Mouse (Mus musculus): ENCODE data around the gene Med21. TPM values are rescaled to one million over a fixed set of nuclear protein-coding genes. Genes with fewer than 3 reads are reported as not detected.

The Med21 gene
- polyA plus RNA-seq, 1 experiment from 2014 or later, result 151 TPM

- Histone ChIP-seq H3K9me3 (ENCODE audit: low read length) (no peaks in the 10 kb centered on the region), H3K9ac (replicated peaks; ENCODE audit: low read length) (no peak overlapping the region), H3K4me3 (ENCODE audit: low read length) (no peak overlapping the region), H3K27ac (ENCODE audit: low read length) (no peak overlapping the region), H3K27me3 (ENCODE audit: insufficient read depth, low read length) (no peaks in the 10 kb centered on the region), H3K36me3 (ENCODE audit: insufficient read depth, low read length) (no peaks in the 10 kb centered on the region), H3K4me1 (ENCODE audit: insufficient read depth, low read length) (no peaks in the 10 kb centered on the region), H3K4me2 (replicated peaks; ENCODE audit: low read depth, low read length) (no peak overlapping the region)
- no peak for ATAC-seq (ENCODE audit: low FRiP score, low TSS enrichment)
- 24% methylated on average over 5 of the region's 5 CpGs for WGBS
Measured at GRCm38 (mm10) chr6:146662679-146663078, 20.3 kb downstream of the Med21 start.

DNA sequence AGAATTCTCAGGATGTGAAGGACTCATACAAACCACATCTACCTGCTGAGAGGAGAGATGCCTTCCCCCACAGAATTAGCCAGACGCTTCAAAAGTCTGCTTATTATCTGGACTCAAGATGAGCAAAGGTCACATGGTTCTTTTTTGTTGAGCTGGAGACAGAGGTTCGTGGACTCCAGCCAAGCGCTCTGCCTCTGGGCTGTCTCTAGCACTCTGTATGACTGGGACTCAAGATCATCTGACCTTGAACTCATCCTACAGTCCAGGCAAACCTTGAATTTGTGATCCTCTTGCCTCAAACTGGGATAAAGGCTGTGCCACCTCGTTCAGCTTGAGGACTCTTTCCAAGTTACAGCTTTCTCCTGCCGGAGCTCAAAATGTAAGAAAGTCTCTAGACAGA, 21.8 kb downstream of the Med21 start:
- Histone ChIP-seq H3K9ac (replicated peaks; ENCODE audit: low read length) (no peak overlapping the region), H3K9me3 (ENCODE audit: low read length) (no peaks in the 10 kb centered on the region), H3K27ac (ENCODE audit: low read length) (no peak overlapping the region), H3K4me1 (ENCODE audit: insufficient read depth, low read length) (no peaks in the 10 kb centered on the region), H3K36me3 (ENCODE audit: insufficient read depth, low read length) (no peaks in the 10 kb centered on the region), H3K4me2 (replicated peaks; ENCODE audit: low read depth, low read length) (no peak overlapping the region), H3K4me3 (ENCODE audit: low read length) (no peak overlapping the region), H3K27me3 (ENCODE audit: insufficient read depth, low read length) (no peaks in the 10 kb centered on the region)
- no peak for ATAC-seq (ENCODE audit: low FRiP score, low TSS enrichment)
- WGBS, result 80% methylated on average over 5 of the region's 5 CpGs

DNA sequence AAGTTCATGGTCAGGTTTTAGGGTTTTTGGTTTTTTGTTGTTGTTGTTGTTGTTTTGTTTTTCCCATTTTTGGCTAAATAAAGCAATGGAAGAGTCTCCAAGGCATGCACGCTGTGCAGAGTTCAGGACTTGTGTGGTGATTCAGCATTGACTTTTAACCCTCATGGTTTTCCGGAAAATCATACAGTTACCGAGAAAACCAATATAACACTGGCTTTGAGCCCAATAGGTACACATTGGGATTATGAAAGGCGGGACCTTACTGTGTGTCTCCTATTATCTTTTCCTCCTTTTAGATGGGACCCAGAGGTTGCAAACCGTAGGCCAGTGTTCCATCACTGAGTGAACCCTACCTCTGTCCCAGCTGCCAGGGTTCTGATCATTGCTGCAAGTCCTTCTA, 22.6 kb downstream of the Med21 start:
- 92% methylated on average over 5 of the region's 5 CpGs for WGBS
- no peaks in the 10 kb centered on the region for H3K27me3 ChIP-seq (ENCODE audit: insufficient read depth, low read length)

DNA sequence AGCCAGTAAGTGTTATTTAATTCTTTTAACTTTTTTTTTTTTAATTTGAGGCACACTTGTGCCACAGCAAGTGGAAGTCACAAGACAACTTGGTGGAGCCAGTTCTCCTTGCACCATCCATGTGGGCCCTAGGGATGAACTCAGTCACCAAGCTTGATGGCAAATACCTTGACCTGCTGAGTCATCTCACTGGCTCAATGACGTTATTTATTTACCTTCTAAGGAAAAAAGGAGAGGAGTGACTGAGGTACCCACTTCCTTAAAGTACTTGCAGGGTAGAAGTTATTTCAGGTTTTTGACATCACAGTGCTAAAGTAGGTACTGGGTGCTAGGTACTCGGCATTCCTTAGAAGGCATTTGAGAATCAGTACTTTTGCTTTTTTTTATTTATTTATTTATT, 23.1 kb downstream of the Med21 start:
- Histone ChIP-seq H3K27me3 (ENCODE audit: insufficient read depth, low read length) (no peaks in the 10 kb centered on the region), H3K4me2 (replicated peaks; ENCODE audit: low read depth, low read length) (no peak overlapping the region), H3K4me1 (ENCODE audit: insufficient read depth, low read length) (no peaks in the 10 kb centered on the region), H3K27ac (ENCODE audit: low read length) (no peak overlapping the region), H3K4me3 (ENCODE audit: low read length) (no peak overlapping the region), H3K36me3 (ENCODE audit: insufficient read depth, low read length) (no peaks in the 10 kb centered on the region), H3K9me3 (ENCODE audit: low read length) (peaks cover 4% of the 10 kb centered on the region), H3K9ac (replicated peaks; ENCODE audit: low read length) (no peak overlapping the region)
- WGBS, result 68% methylated on average over 2 of the region's 2 CpGs
- ATAC-seq (ENCODE audit: low FRiP score, low TSS enrichment), result no peak

More for the DNA sequence above, 22.6 kb downstream of the Med21 start:
- ATAC-seq (ENCODE audit: low FRiP score, low TSS enrichment), result no peak
- Histone ChIP-seq H3K9ac (replicated peaks; ENCODE audit: low read length) (no peak overlapping the region), H3K4me1 (ENCODE audit: insufficient read depth, low read length) (no peaks in the 10 kb centered on the region), H3K4me2 (replicated peaks; ENCODE audit: low read depth, low read length) (no peak overlapping the region), H3K4me3 (ENCODE audit: low read length) (no peak overlapping the region), H3K9me3 (ENCODE audit: low read length) (no peaks in the 10 kb centered on the region; the same call in 1 of the 2 replicates), H3K27ac (ENCODE audit: low read length) (no peak overlapping the region), H3K36me3 (ENCODE audit: insufficient read depth, low read length) (no peaks in the 10 kb centered on the region)

DNA sequence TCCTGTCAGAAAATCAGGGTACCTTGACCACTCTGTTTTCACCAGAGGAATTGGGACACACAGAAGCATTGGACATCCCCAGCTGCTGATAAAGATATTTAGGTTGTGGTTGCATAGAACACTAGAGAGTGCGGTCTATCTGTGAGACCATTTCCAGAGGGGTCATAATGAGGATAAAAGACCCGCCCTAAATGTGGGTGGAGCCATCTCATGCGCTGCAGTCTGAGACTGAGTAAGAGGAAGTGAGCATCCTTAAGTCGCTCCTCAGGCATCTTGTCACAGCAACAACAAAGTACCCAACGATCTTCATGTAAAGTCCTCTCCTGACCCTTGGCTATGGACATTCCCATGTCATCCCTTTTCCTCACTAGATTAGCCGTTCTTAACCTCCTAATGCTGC, 24.5 kb downstream of the Med21 start:
- 73% methylated on average over 6 of the region's 6 CpGs for WGBS

DNA sequence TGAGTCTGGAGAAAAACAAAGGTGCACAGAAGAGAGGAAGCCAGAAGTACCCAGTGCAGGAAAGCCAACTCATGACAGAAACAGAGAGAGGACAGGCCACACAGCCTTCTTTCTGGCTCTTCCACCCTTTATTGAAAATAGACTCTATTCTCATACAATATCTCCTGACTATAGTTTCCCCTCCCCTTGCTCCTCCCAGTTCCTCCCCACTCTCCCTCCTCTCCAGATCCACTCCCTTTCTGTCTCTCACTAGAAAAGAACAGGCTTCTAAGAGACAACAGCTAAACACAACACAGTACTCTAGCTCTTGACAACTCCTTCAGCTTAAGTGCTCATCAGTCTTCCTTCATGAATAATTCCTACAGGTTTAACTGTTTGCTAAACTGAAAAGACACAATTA, 26.3 kb downstream of the Med21 start:
- H3K4me2 ChIP-seq (replicated peaks; ENCODE audit: low read depth, low read length), result no peak overlapping the region
- no peak overlapping the region for H3K4me3 ChIP-seq (ENCODE audit: low read length)
- no peaks in the 10 kb centered on the region for H3K4me1 ChIP-seq (ENCODE audit: insufficient read depth, low read length)
- ATAC-seq (ENCODE audit: low FRiP score, low TSS enrichment), result no peak
- no peak overlapping the region for H3K27ac ChIP-seq (ENCODE audit: low read length)
- no peaks in the 10 kb centered on the region for H3K36me3 ChIP-seq (ENCODE audit: insufficient read depth, low read length)
- H3K9ac ChIP-seq (replicated peaks; ENCODE audit: low read length), result no peak overlapping the region
- H3K27me3 ChIP-seq (ENCODE audit: insufficient read depth, low read length), result no peaks in the 10 kb centered on the region
- peaks cover 7% of the 10 kb centered on the region for H3K9me3 ChIP-seq (ENCODE audit: low read length)

More for the DNA sequence above, 24.5 kb downstream of the Med21 start:
- Histone ChIP-seq H3K36me3 (ENCODE audit: insufficient read depth, low read length) (no peaks in the 10 kb centered on the region), H3K4me2 (replicated peaks; ENCODE audit: low read depth, low read length) (no peak overlapping the region), H3K27ac (ENCODE audit: low read length) (no peak overlapping the region), H3K9ac (replicated peaks; ENCODE audit: low read length) (no peak overlapping the region), H3K9me3 (ENCODE audit: low read length) (peaks cover 7% of the 10 kb centered on the region), H3K4me1 (ENCODE audit: insufficient read depth, low read length) (no peaks in the 10 kb centered on the region), H3K4me3 (ENCODE audit: low read length) (no peak overlapping the region), H3K27me3 (ENCODE audit: insufficient read depth, low read length) (no peaks in the 10 kb centered on the region)
- no peak for ATAC-seq (ENCODE audit: low FRiP score, low TSS enrichment)

GRCm38 (mm10) chr6:146670956-146671855, 28.9 kb downstream of the Med21 start:
- H3K4me3 ChIP-seq (ENCODE audit: low read length), result no peak overlapping the region
- WGBS, result 87% methylated on average over 15 of the region's 15 CpGs
- no peaks in the 10 kb centered on the region for H3K4me1 ChIP-seq (ENCODE audit: insufficient read depth, low read length)
- H3K27me3 ChIP-seq (ENCODE audit: insufficient read depth, low read length), result no peaks in the 10 kb centered on the region
- ATAC-seq (ENCODE audit: low FRiP score, low TSS enrichment), result no peak
- H3K4me2 ChIP-seq (replicated peaks; ENCODE audit: low read depth, low read length), result no peak overlapping the region
- H3K9me3 ChIP-seq (ENCODE audit: low read length), result peaks cover 7% of the 10 kb centered on the region
- H3K36me3 ChIP-seq (ENCODE audit: insufficient read depth, low read length), result no peaks in the 10 kb centered on the region
- H3K27ac ChIP-seq (ENCODE audit: low read length), result no peak overlapping the region
- H3K9ac ChIP-seq (replicated peaks; ENCODE audit: low read length), result no peak overlapping the region

DNA sequence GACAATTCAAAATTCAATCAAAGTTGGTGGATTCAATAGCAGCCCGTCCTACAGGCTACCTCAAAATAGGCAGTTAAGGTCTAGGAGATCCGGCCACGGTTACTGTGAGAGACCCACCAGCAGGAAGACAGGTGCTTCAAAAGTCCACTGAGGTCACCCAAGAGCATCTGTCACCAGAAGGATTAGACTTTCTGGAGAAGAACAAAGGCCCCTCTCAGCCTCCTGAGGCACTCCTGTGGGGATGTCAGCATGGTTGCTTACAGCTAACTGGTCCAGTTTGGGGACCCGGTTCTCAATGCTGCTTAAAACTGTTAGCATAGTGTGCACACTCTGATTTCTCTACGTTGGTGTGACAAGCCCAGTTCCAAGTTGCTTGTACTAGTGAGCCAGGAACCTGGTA, 29.8 kb downstream of the Med21 start:
- Histone ChIP-seq H3K4me1 (ENCODE audit: insufficient read depth, low read length) (no peaks in the 10 kb centered on the region), H3K27me3 (ENCODE audit: insufficient read depth, low read length) (no peaks in the 10 kb centered on the region), H3K4me2 (replicated peaks; ENCODE audit: low read depth, low read length) (no peak overlapping the region), H3K9ac (replicated peaks; ENCODE audit: low read length) (no peak overlapping the region), H3K36me3 (ENCODE audit: insufficient read depth, low read length) (no peaks in the 10 kb centered on the region), H3K9me3 (ENCODE audit: low read length) (peaks cover 7% of the 10 kb centered on the region), H3K27ac (ENCODE audit: low read length) (no peak overlapping the region), H3K4me3 (ENCODE audit: low read length) (no peak overlapping the region)
- 81% methylated on average over 5 of the region's 5 CpGs for WGBS
- no peak for ATAC-seq (ENCODE audit: low FRiP score, low TSS enrichment)

DNA sequence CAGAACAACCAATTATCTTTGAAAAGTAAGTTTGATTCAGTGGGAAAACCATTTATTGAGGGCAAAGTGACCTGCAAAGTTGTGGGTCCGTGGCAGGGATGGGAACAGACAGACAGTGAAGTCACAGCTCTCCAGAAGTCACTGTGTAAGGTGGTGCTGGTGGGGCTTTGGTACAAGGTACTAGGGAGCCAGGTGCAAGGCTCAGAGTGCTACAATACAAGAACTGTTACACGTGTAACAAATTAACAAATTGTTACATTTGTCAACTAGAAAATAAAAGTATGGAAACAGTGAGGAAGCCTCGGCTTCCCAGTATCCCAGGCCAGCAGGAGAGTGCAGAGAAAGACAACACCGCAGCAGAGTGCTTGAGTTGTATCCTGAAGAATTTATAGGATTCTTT, 31.3 kb downstream of the Med21 start:
- Histone ChIP-seq H3K4me1 (ENCODE audit: insufficient read depth, low read length) (no peaks in the 10 kb centered on the region), H3K36me3 (ENCODE audit: insufficient read depth, low read length) (no peaks in the 10 kb centered on the region), H3K4me2 (replicated peaks; ENCODE audit: low read depth, low read length) (no peak overlapping the region), H3K9ac (replicated peaks; ENCODE audit: low read length) (no peak overlapping the region), H3K9me3 (ENCODE audit: low read length) (peaks cover 7% of the 10 kb centered on the region), H3K4me3 (ENCODE audit: low read length) (no peak overlapping the region), H3K27me3 (ENCODE audit: insufficient read depth, low read length) (no peaks in the 10 kb centered on the region), H3K27ac (ENCODE audit: low read length) (no peak overlapping the region)
- ATAC-seq (ENCODE audit: low FRiP score, low TSS enrichment), result no peak
- WGBS, result 82% methylated on average over 4 of the region's 4 CpGs

- Histone ChIP-seq H3K27me3 (ENCODE audit: insufficient read depth, low read length) (no peaks in the 10 kb centered on the region), H3K36me3 (ENCODE audit: insufficient read depth, low read length) (no peaks in the 10 kb centered on the region), H3K4me1 (ENCODE audit: insufficient read depth, low read length) (no peaks in the 10 kb centered on the region), H3K4me2 (replicated peaks; ENCODE audit: low read depth, low read length) (no peak overlapping the region), H3K9ac (replicated peaks; ENCODE audit: low read length) (no peak overlapping the region), H3K27ac (ENCODE audit: low read length) (no peak overlapping the region), H3K9me3 (ENCODE audit: low read length) (peaks cover 9% of the 10 kb centered on the region), H3K4me3 (ENCODE audit: low read length) (no peak overlapping the region)
- WGBS, result 89% methylated on average over 8 of the region's 8 CpGs
- ATAC-seq (ENCODE audit: low FRiP score, low TSS enrichment), result no peak
Measured at GRCm38 (mm10) chr6:146674420-146674819, 32.1 kb downstream of the Med21 start.

All from kidney, embryonic 16.5 days (tissue).